Comparison of ENCODE assay signal across 17 mouse cellular contexts in the genomic region with DNA sequence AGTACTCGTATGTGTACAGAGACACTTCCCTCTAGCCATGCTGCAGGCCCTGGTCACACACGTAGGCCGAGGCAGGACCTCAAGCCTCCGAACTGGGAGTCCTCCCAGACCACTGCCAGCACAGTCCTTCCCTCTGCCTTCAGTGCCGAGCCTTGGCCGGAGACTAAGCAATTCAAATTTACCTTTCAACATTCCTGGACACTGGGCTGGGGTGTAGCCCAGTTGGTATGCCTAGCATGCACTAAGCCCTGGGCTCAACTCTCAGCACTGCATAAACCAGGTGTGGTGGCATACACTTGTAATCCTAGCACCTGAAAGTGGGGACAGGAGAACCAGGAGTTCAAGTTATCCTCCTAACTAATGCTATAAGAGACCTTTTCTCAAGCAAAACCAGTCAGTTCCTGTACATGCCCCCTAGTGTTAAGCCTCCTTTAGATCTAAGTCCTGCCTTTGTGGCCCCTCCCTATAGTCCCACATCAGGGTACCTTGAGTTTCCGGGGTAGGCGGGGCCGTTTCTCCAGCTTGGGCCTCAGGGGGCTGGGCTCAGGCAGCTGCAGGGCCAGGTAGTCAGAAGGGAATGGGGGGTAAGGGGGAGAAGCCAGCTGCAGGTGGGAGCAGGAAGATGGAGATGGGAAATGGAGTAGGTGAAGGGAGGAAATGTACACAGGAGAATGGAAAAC. TPM values are rescaled to one million over a fixed set of nuclear protein-coding genes. Genes with fewer than 3 reads are reported as not detected.
DNase-seq lines count a peak whose midpoint lies in the region; ATAC-seq and TF ChIP-seq lines count a peak whose summit lies in the region.
"Had no signal": no experiment of that assay in that cellular context is flagged by ENCODE, and none has a peak within 500 bp of the region (broad histone marks: within the 10 kb centered on the region; RNA-seq: fewer than 3 reads in every experiment).

No protein-coding gene starts in this region.

- H3K36me3 ChIP-seq in E14TG2a.4 (ENCODE audit: insufficient read depth, low read length), result peaks cover 93% of the 10 kb centered on the region
- peaks cover 80% of the 10 kb centered on the region for H3K36me3 ChIP-seq in lung, embryonic 14.5 days (ENCODE audit: insufficient read depth)
- peaks cover 16% of the 10 kb centered on the region for H3K36me3 ChIP-seq in stomach, postnatal 0 days (ENCODE audit: control insufficient read depth, insufficient read depth, low read length)
- peaks cover 17% of the 10 kb centered on the region for H3K36me3 ChIP-seq in heart, embryonic 11.5 days (ENCODE audit: control insufficient read depth, insufficient read depth, low read length)
- H3K36me3 ChIP-seq in forebrain, embryonic 10.5 days (replicated peaks), result peaks cover 91% of the 10 kb centered on the region
- peaks cover 83% of the 10 kb centered on the region for H3K36me3 ChIP-seq in heart, embryonic 10.5 days

- no peak for ATAC-seq in lung, embryonic 14.5 days (ENCODE audit: insufficient read depth)
- no peak for ATAC-seq in stomach, postnatal 0 days (ENCODE audit: low FRiP score, low TSS enrichment)
- no peak for ATAC-seq in heart, embryonic 11.5 days (replicated peaks; ENCODE audit: insufficient number of reproducible peaks, low FRiP score, low TSS enrichment)
- ATAC-seq: forebrain, embryonic 13.5 days had no signal

- DNase-seq in cerebellum, adult 9-11 months, result peak; percentile 21
- no peak for DNase-seq in cerebellum, postnatal 10 days
- no peak for DNase-seq in lung, embryonic 14.5 days
- peak; percentile 41 for DNase-seq in stomach, postnatal 0 days (ENCODE audit: low spot score)
- DNase-seq in forebrain, embryonic 10.5 days (ENCODE audit: extremely low spot score, low spot score), result no peak
- DNase-seq in heart, embryonic 10.5 days (ENCODE audit: low spot score), result no peak
- DNase-seq: cerebellum, postnatal 14 days; heart, adult 11 months; heart, postnatal 14 days; kidney, postnatal 10 days; layer of hippocampus, adult 9-11 months had no signal

- H3K27me3 ChIP-seq in E14TG2a.4 (ENCODE audit: insufficient read depth, low read length), result no peaks in the 10 kb centered on the region
- H3K27me3 ChIP-seq in lung, embryonic 14.5 days (ENCODE audit: insufficient read depth, low read length), result no peaks in the 10 kb centered on the region
- H3K27me3 ChIP-seq in stomach, postnatal 0 days (ENCODE audit: control insufficient read depth, insufficient read depth, low read length), result no peaks in the 10 kb centered on the region
- no peaks in the 10 kb centered on the region for H3K27me3 ChIP-seq in heart, embryonic 11.5 days (ENCODE audit: control insufficient read depth, insufficient read depth, low read length)
- peaks cover 4% of the 10 kb centered on the region; the same call in 1 of the 2 replicates for H3K27me3 ChIP-seq in forebrain, embryonic 10.5 days (ENCODE audit: poor library complexity, severe bottlenecking)
- peaks cover 10% of the 10 kb centered on the region; the same call in 1 of the 2 replicates for H3K27me3 ChIP-seq in heart, embryonic 10.5 days (ENCODE audit: insufficient read depth, poor library complexity, severe bottlenecking)
- H3K27me3 ChIP-seq: embryonic facial prominence, embryonic 12.5 days; forebrain, embryonic 13.5 days had no signal

- no peak; the same call in 1 of the 2 replicates for TF ChIP-seq CTCF in E14TG2a.4 (conservative IDR thresholded peaks at IDR 0.05; ENCODE audit: low read length)
- TF ChIP-seq CTCF in lung, embryonic 14.5 days (IDR thresholded peaks at IDR 0.05; ENCODE audit: low read depth), result 0 out of 2 replicates have a peak, but pooled peaks have one; percentile 1
- TF ChIP-seq CTCF in stomach, postnatal 0 days (IDR thresholded peaks at IDR 0.05; ENCODE audit: low read depth), result peak; percentile 26

- H3K4me1 ChIP-seq in E14TG2a.4 (replicated peaks; ENCODE audit: low read depth, low read length), result peaks cover 93% of the 10 kb centered on the region
- peaks cover 7% of the 10 kb centered on the region; the same call in 1 of the 2 replicates for H3K4me1 ChIP-seq in lung, embryonic 14.5 days (ENCODE audit: insufficient read depth)
- no peaks in the 10 kb centered on the region for H3K4me1 ChIP-seq in stomach, postnatal 0 days (replicated peaks; ENCODE audit: control insufficient read depth, insufficient read depth)
- H3K4me1 ChIP-seq in heart, embryonic 11.5 days (ENCODE audit: control insufficient read depth, insufficient read depth, low read length), result 0 out of 2 replicates have a peak, but pooled peaks cover 4% of the 10 kb centered on the region
- peaks cover 52% of the 10 kb centered on the region for H3K4me1 ChIP-seq in forebrain, embryonic 10.5 days
- peaks cover 10% of the 10 kb centered on the region for H3K4me1 ChIP-seq in heart, embryonic 10.5 days

- TF ChIP-seq EP300 in stomach, postnatal 0 days (optimal IDR thresholded peaks at IDR 0.05), result no peak

- no peak overlapping the region for H3K4me2 ChIP-seq in lung, embryonic 14.5 days
- no peak overlapping the region for H3K4me2 ChIP-seq in stomach, postnatal 0 days (replicated peaks; ENCODE audit: low read depth)
- no peak overlapping the region for H3K4me2 ChIP-seq in heart, embryonic 11.5 days
- H3K4me2 ChIP-seq: embryonic facial prominence, embryonic 12.5 days; forebrain, embryonic 13.5 days; liver, embryonic 11.5 days had no signal

- H3K27ac ChIP-seq in lung, embryonic 14.5 days (ENCODE audit: low read depth), result no peak overlapping the region
- H3K27ac ChIP-seq in stomach, postnatal 0 days (replicated peaks), result peak overlapping the region; percentile 40; the same call in 1 of the 2 replicates
- H3K27ac ChIP-seq in heart, embryonic 11.5 days (ENCODE audit: low read depth, low read length), result no peak overlapping the region
- no peak overlapping the region for H3K27ac ChIP-seq in forebrain, embryonic 10.5 days
- no peak overlapping the region for H3K27ac ChIP-seq in heart, embryonic 10.5 days
- H3K27ac ChIP-seq: embryonic facial prominence, embryonic 12.5 days; forebrain, embryonic 13.5 days had no signal

- WGBS in lung, embryonic 14.5 days, result 67% methylated on average over 9 of the region's 9 CpGs
- WGBS in stomach, postnatal 0 days, result 60% methylated on average over 9 of the region's 9 CpGs
- WGBS in heart, embryonic 11.5 days (ENCODE audit: insufficient replicate concordance), result 79% methylated on average over 9 of the region's 9 CpGs
- 75% methylated on average over 9 of the region's 9 CpGs for WGBS in forebrain, embryonic 10.5 days
- WGBS in heart, embryonic 10.5 days, result 75% methylated on average over 9 of the region's 9 CpGs

- peak overlapping the region; percentile 39 for H3K4me3 ChIP-seq in E14TG2a.4 (replicated peaks; ENCODE audit: low read length)
- H3K4me3 ChIP-seq in lung, embryonic 14.5 days (ENCODE audit: low read depth, low read length), result no peak overlapping the region
- H3K4me3 ChIP-seq in stomach, postnatal 0 days (ENCODE audit: low read depth, low read length), result no peak overlapping the region
- H3K4me3 ChIP-seq in heart, embryonic 11.5 days (ENCODE audit: low read depth, low read length), result no peak overlapping the region
- H3K4me3 ChIP-seq in forebrain, embryonic 10.5 days, result no peak overlapping the region
- no peak overlapping the region for H3K4me3 ChIP-seq in heart, embryonic 10.5 days
- H3K4me3 ChIP-seq: embryonic facial prominence, embryonic 12.5 days; forebrain, embryonic 13.5 days had no signal

- H3K9me3 ChIP-seq in E14TG2a.4 (ENCODE audit: low read length), result no peaks in the 10 kb centered on the region
- H3K9me3 ChIP-seq in lung, embryonic 14.5 days (ENCODE audit: low read depth, low read length), result no peaks in the 10 kb centered on the region
- H3K9me3 ChIP-seq in stomach, postnatal 0 days (ENCODE audit: control insufficient read depth, low read length), result no peaks in the 10 kb centered on the region
- no peaks in the 10 kb centered on the region for H3K9me3 ChIP-seq in heart, embryonic 11.5 days (replicated peaks; ENCODE audit: control insufficient read depth, low read length)
- no peaks in the 10 kb centered on the region for H3K9me3 ChIP-seq in forebrain, embryonic 10.5 days
- no peaks in the 10 kb centered on the region for H3K9me3 ChIP-seq in heart, embryonic 10.5 days
- H3K9me3 ChIP-seq: embryonic facial prominence, embryonic 12.5 days; forebrain, embryonic 13.5 days had no signal

- peak overlapping the region; percentile 20; the same call in 1 of the 2 replicates for H3K9ac ChIP-seq in lung, embryonic 14.5 days
- H3K9ac ChIP-seq in stomach, postnatal 0 days (ENCODE audit: low read length), result no peak overlapping the region
- no peak overlapping the region for H3K9ac ChIP-seq in heart, embryonic 11.5 days (ENCODE audit: low read depth, low read length)
- H3K9ac ChIP-seq: embryonic facial prominence, embryonic 12.5 days; forebrain, embryonic 13.5 days had no signal

RNA-seq across cellular contexts. Expression of a gene that starts 4.9 kb away (rescaled TPM):
- 19.9 and 26.7 TPM in 2 replicates for polyA plus RNA-seq in lung, embryonic 14.5 days (2014; fragmentation: Nextera tagmentation; extraction: Ambion mirVana)
- polyA plus RNA-seq in stomach, postnatal 0 days (2015; fragmentation: Nextera tagmentation; extraction: Ambion mirVana), result 5.7 and 7.6 TPM in 2 replicates
- 15.5 and 17.0 TPM in 2 replicates for polyA plus RNA-seq in heart, embryonic 11.5 days (2014; fragmentation: Nextera tagmentation; extraction: Ambion mirVana)
- polyA plus RNA-seq in forebrain, embryonic 10.5 days (2016; fragmentation: Nextera tagmentation; extraction: Ambion mirVana), result 57.4 and 65.2 TPM in 2 replicates
- 31.1 and 35.0 TPM in 2 replicates for polyA plus RNA-seq in heart, embryonic 10.5 days (2016; fragmentation: Nextera tagmentation; extraction: Ambion mirVana)

RNA-seq across cellular contexts. Expression of a gene that starts 5.3 kb away (rescaled TPM):
- 92.9 and 99.7 TPM in 2 replicates for polyA plus RNA-seq in lung, embryonic 14.5 days (2014; fragmentation: Nextera tagmentation; extraction: Ambion mirVana)
- 31.0 and 34.4 TPM in 2 replicates for polyA plus RNA-seq in stomach, postnatal 0 days (2015; fragmentation: Nextera tagmentation; extraction: Ambion mirVana)
- polyA plus RNA-seq in heart, embryonic 11.5 days (2014; fragmentation: Nextera tagmentation; extraction: Ambion mirVana), result 69.8 and 76.1 TPM in 2 replicates
- 110 and 117 TPM in 2 replicates for polyA plus RNA-seq in forebrain, embryonic 10.5 days (2016; fragmentation: Nextera tagmentation; extraction: Ambion mirVana)
- 79.1 and 92.0 TPM in 2 replicates for polyA plus RNA-seq in heart, embryonic 10.5 days (2016; fragmentation: Nextera tagmentation; extraction: Ambion mirVana)

RNA-seq across cellular contexts. Expression of a gene that starts 9.7 kb away (rescaled TPM):
- polyA plus RNA-seq in lung, embryonic 14.5 days (2014; fragmentation: Nextera tagmentation; extraction: Ambion mirVana), result 0.33 and 0.80 TPM in 2 replicates
- 0.15 and 0.41 TPM in 2 replicates for polyA plus RNA-seq in stomach, postnatal 0 days (2015; fragmentation: Nextera tagmentation; extraction: Ambion mirVana)
- 0.17 and 0.96 TPM in 2 replicates for polyA plus RNA-seq in heart, embryonic 11.5 days (2014; fragmentation: Nextera tagmentation; extraction: Ambion mirVana)
- polyA plus RNA-seq in forebrain, embryonic 10.5 days (2016; fragmentation: Nextera tagmentation; extraction: Ambion mirVana), result 9.8 and 10.1 TPM in 2 replicates
- 0.28 and 0.64 TPM in 2 replicates for polyA plus RNA-seq in heart, embryonic 10.5 days (2016; fragmentation: Nextera tagmentation; extraction: Ambion mirVana)

RNA-seq across cellular contexts. Expression of a gene that starts 25.4 kb away (rescaled TPM):
- polyA plus RNA-seq in lung, embryonic 14.5 days (2014; fragmentation: Nextera tagmentation; extraction: Ambion mirVana), result not detected in 2 replicates
- polyA plus RNA-seq in stomach, postnatal 0 days (2015; fragmentation: Nextera tagmentation; extraction: Ambion mirVana), result not detected in 2 replicates
- polyA plus RNA-seq in heart, embryonic 11.5 days (2014; fragmentation: Nextera tagmentation; extraction: Ambion mirVana), result not detected in 2 replicates
- not detected in 2 replicates for polyA plus RNA-seq in forebrain, embryonic 10.5 days (2016; fragmentation: Nextera tagmentation; extraction: Ambion mirVana)
- not detected in 2 replicates for polyA plus RNA-seq in heart, embryonic 10.5 days (2016; fragmentation: Nextera tagmentation; extraction: Ambion mirVana)
- polyA plus RNA-seq: brain, embryonic 14.5 days; embryonic facial prominence, embryonic 12.5 days; forebrain, embryonic 13.5 days; liver, embryonic 11.5 days had no signal

RNA-seq across cellular contexts. Expression of a gene that starts 27.6 kb away (rescaled TPM):
- 34.8 and 40.1 TPM in 2 replicates for polyA plus RNA-seq in lung, embryonic 14.5 days (2014; fragmentation: Nextera tagmentation; extraction: Ambion mirVana)
- polyA plus RNA-seq in stomach, postnatal 0 days (2015; fragmentation: Nextera tagmentation; extraction: Ambion mirVana), result 13.9 TPM in 2 replicates
- polyA plus RNA-seq in heart, embryonic 11.5 days (2014; fragmentation: Nextera tagmentation; extraction: Ambion mirVana), result 19.4 and 25.9 TPM in 2 replicates
- 54.0 and 54.1 TPM in 2 replicates for polyA plus RNA-seq in forebrain, embryonic 10.5 days (2016; fragmentation: Nextera tagmentation; extraction: Ambion mirVana)
- 33.2 and 39.2 TPM in 2 replicates for polyA plus RNA-seq in heart, embryonic 10.5 days (2016; fragmentation: Nextera tagmentation; extraction: Ambion mirVana)

Comparison
In these comparisons a context has a peak if more than half of its experiments do, and no peak if none do; other contexts are left out.
1. DNase-seq: peak in cerebellum, adult 9-11 months (single experiment) and stomach, postnatal 0 days (single experiment); none in cerebellum, postnatal 10 days (0 of 2), lung, embryonic 14.5 days (single experiment), forebrain, embryonic 10.5 days (single experiment) and heart, embryonic 10.5 days (single experiment).